Mouse (Mus musculus): ENCODE results near the gene Ppef1. TPM values are rescaled to one million over a fixed set of nuclear protein-coding genes. Genes with fewer than 3 reads are reported as not detected.

Ppef1 gene
- polyA plus RNA-seq, 1 experiment: not detected

- Histone ChIP-seq H3K4me1 (replicated peaks; ENCODE audit: control insufficient read depth, insufficient read depth, low read length) (no peaks in the 10 kb centered on the region), H3K27ac (ENCODE audit: control insufficient read depth, insufficient read depth, low read length) (no peak overlapping the region), H3K36me3 (ENCODE audit: control insufficient read depth, insufficient read depth, low read length) (no peaks in the 10 kb centered on the region), H3K27me3 (ENCODE audit: control insufficient read depth, insufficient read depth, low read length) (no peaks in the 10 kb centered on the region), H3K4me3 (ENCODE audit: control insufficient read depth, insufficient read depth, low read length) (peak overlapping the region; percentile 45)
- WGBS: 14% methylated on average over 30 of the region's 30 CpGs
- TF ChIP-seq POLR2A (IDR thresholded peaks at IDR 0.05; ENCODE audit: control insufficient read depth, extremely low read depth, insufficient read depth, low read length, poor library complexity): no peak
- no peak for TF ChIP-seq CTCF (IDR thresholded peaks at IDR 0.05; ENCODE audit: borderline replicate concordance, control insufficient read depth, extremely low read depth, insufficient read depth, low read length, poor library complexity)
- DNase-seq: peak; percentile 87
These were observed 30.0 kb upstream of the Ppef1 start for GRCm38 (mm10) chrX:160765389-160766232.

DNA sequence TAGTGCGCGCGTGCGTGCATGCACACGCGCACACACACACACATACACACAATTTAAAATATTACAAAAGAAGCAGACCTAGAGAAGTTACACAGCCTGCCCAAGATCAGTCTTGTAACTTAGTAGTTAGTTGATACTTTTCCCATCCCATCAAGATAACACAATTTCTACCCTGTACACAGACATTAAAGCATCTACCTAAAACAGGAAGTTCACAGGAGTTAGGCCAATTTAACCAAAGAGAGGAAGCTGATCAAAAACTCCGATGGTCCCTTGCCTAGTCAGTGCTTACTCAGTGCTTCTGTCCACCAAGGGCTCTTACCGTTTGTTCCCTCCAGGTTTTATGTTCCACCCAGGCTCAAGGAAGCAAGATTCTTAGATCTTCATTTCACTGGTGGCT, 15.2 kb upstream of the Ppef1 start:
- 76% methylated on average over 8 of the region's 8 CpGs for WGBS
- no peaks in the 10 kb centered on the region for H3K27me3 ChIP-seq (ENCODE audit: control insufficient read depth, insufficient read depth, low read length)
- H3K36me3 ChIP-seq (ENCODE audit: control insufficient read depth, insufficient read depth, low read length): no peaks in the 10 kb centered on the region
- no peak overlapping the region for H3K27ac ChIP-seq (ENCODE audit: control insufficient read depth, insufficient read depth, low read length)
- DNase-seq: no peak
- TF ChIP-seq CTCF (IDR thresholded peaks at IDR 0.05; ENCODE audit: borderline replicate concordance, control insufficient read depth, extremely low read depth, insufficient read depth, low read length, poor library complexity) (no peak), POLR2A (IDR thresholded peaks at IDR 0.05; ENCODE audit: control insufficient read depth, extremely low read depth, insufficient read depth, low read length, poor library complexity) (no peak)
- no peaks in the 10 kb centered on the region for H3K4me1 ChIP-seq (replicated peaks; ENCODE audit: control insufficient read depth, insufficient read depth, low read length)
- H3K4me3 ChIP-seq (ENCODE audit: control insufficient read depth, insufficient read depth, low read length): no peak overlapping the region

- TF ChIP-seq CTCF (IDR thresholded peaks at IDR 0.05; ENCODE audit: borderline replicate concordance, control insufficient read depth, extremely low read depth, insufficient read depth, low read length, poor library complexity) (no peak), POLR2A (IDR thresholded peaks at IDR 0.05; ENCODE audit: control insufficient read depth, extremely low read depth, insufficient read depth, low read length, poor library complexity) (no peak)
- Histone ChIP-seq H3K27ac (ENCODE audit: control insufficient read depth, insufficient read depth, low read length) (no peak overlapping the region), H3K27me3 (ENCODE audit: control insufficient read depth, insufficient read depth, low read length) (no peaks in the 10 kb centered on the region), H3K4me1 (replicated peaks; ENCODE audit: control insufficient read depth, insufficient read depth, low read length) (no peaks in the 10 kb centered on the region), H3K4me3 (ENCODE audit: control insufficient read depth, insufficient read depth, low read length) (no peak overlapping the region), H3K36me3 (ENCODE audit: control insufficient read depth, insufficient read depth, low read length) (no peaks in the 10 kb centered on the region)
- 95% methylated on average over 1 of the region's 1 CpGs for WGBS
- DNase-seq: no peak
These were observed 13.1 kb upstream of the Ppef1 start for GRCm38 (mm10) chrX:160748653-160749052.

GRCm38 (mm10) chrX:160745399-160745798, 9.8 kb upstream of the Ppef1 start:
- no peak overlapping the region for H3K4me3 ChIP-seq (ENCODE audit: control insufficient read depth, insufficient read depth, low read length)
- no peaks in the 10 kb centered on the region for H3K36me3 ChIP-seq (ENCODE audit: control insufficient read depth, insufficient read depth, low read length)
- H3K27ac ChIP-seq (ENCODE audit: control insufficient read depth, insufficient read depth, low read length): no peak overlapping the region
- DNase-seq: no peak
- H3K4me1 ChIP-seq (replicated peaks; ENCODE audit: control insufficient read depth, insufficient read depth, low read length): no peaks in the 10 kb centered on the region
- 90% methylated on average over 1 of the region's 1 CpGs for WGBS
- H3K27me3 ChIP-seq (ENCODE audit: control insufficient read depth, insufficient read depth, low read length): no peaks in the 10 kb centered on the region
- TF ChIP-seq CTCF (IDR thresholded peaks at IDR 0.05; ENCODE audit: borderline replicate concordance, control insufficient read depth, extremely low read depth, insufficient read depth, low read length, poor library complexity): no peak
- no peak for TF ChIP-seq POLR2A (IDR thresholded peaks at IDR 0.05; ENCODE audit: control insufficient read depth, extremely low read depth, insufficient read depth, low read length, poor library complexity)

DNA sequence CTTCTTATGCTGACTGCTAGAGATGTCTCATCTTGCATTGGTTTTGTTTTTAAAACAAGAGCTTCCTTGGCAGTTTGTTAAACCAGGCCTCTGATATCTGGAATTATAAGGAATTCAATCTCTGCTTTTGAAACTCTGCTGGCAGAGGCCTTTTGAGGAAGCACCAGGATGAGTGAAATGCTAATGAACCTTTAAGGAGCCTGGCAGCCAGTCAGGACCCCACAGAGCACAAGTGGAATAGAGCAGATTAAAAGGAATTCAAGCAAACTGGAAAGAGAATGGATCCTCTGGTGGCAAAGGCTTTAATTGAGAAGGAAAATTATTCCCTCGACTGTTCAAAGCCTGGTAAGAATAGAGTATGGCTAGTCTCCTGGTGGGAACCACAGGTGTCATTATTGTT, 36.4 kb downstream of the Ppef1 start:
- WGBS: 63% methylated on average over 1 of the region's 1 CpGs
- Histone ChIP-seq H3K27ac (ENCODE audit: control insufficient read depth, insufficient read depth, low read length) (no peak overlapping the region), H3K36me3 (ENCODE audit: control insufficient read depth, insufficient read depth, low read length) (no peaks in the 10 kb centered on the region), H3K27me3 (ENCODE audit: control insufficient read depth, insufficient read depth, low read length) (no peaks in the 10 kb centered on the region), H3K4me3 (ENCODE audit: control insufficient read depth, insufficient read depth, low read length) (no peak overlapping the region), H3K4me1 (replicated peaks; ENCODE audit: control insufficient read depth, insufficient read depth, low read length) (no peaks in the 10 kb centered on the region)
- TF ChIP-seq POLR2A (IDR thresholded peaks at IDR 0.05; ENCODE audit: control insufficient read depth, extremely low read depth, insufficient read depth, low read length, poor library complexity) (no peak), CTCF (IDR thresholded peaks at IDR 0.05; ENCODE audit: borderline replicate concordance, control insufficient read depth, extremely low read depth, insufficient read depth, low read length, poor library complexity) (no peak)
- DNase-seq: no peak

- H3K4me3 ChIP-seq (ENCODE audit: control insufficient read depth, insufficient read depth, low read length): no peak overlapping the region
- H3K36me3 ChIP-seq (ENCODE audit: control insufficient read depth, insufficient read depth, low read length): no peaks in the 10 kb centered on the region
- WGBS: 8% methylated on average over 3 of the region's 3 CpGs
- TF ChIP-seq CTCF (IDR thresholded peaks at IDR 0.05; ENCODE audit: borderline replicate concordance, control insufficient read depth, extremely low read depth, insufficient read depth, low read length, poor library complexity) (no peak), POLR2A (IDR thresholded peaks at IDR 0.05; ENCODE audit: control insufficient read depth, extremely low read depth, insufficient read depth, low read length, poor library complexity) (no peak)
- no peak overlapping the region for H3K27ac ChIP-seq (ENCODE audit: control insufficient read depth, insufficient read depth, low read length)
- no peak for DNase-seq
- no peaks in the 10 kb centered on the region for H3K4me1 ChIP-seq (replicated peaks; ENCODE audit: control insufficient read depth, insufficient read depth, low read length)
- H3K27me3 ChIP-seq (ENCODE audit: control insufficient read depth, insufficient read depth, low read length): no peaks in the 10 kb centered on the region
These were observed 44.0 kb downstream of the Ppef1 start for GRCm38 (mm10) chrX:160691559-160691958.

Data from thymus, adult 2 months (tissue).